Mouse (Mus musculus) myocyte (in vitro differentiated cells): Measurements from ENCODE around the gene Vps13c. TPM values are rescaled to one million over a fixed set of nuclear protein-coding genes. Genes with fewer than 3 reads are reported as not detected.

Experiments
- H3K27me3 ChIP-seq: one replicate; pipeline ENCODE4 v1.6.1; 2011; ENCODE audit not compliant: control insufficient read depth, insufficient read depth, insufficient read length
- H3K36me3 ChIP-seq: one replicate; pipeline ENCODE4 v1.6.1; 2011; ENCODE audit not compliant: control insufficient read depth, insufficient read depth
- H3K4me2 ChIP-seq: one replicate; pipeline ENCODE4 v1.6.1; 2011; ENCODE audit warnings: low read depth, control low read depth
- H3K4me3 ChIP-seq: one replicate; pipeline ENCODE4 v1.5.1; 2011; ENCODE audit warnings: mild to moderate bottlenecking, control low read depth, moderate library complexity
- H3K79me2 ChIP-seq: one replicate; pipeline ENCODE4 v1.6.1; 2011; ENCODE audit not compliant: control insufficient read depth, insufficient read depth
- H3ac ChIP-seq: one replicate; pipeline ENCODE4 v1.6.1; 2011; ENCODE audit not compliant: control insufficient read depth, insufficient read length
- CEBPB ChIP-seq: IDR thresholded peaks from 2 replicates; pipeline ENCODE4 v1.6.1; 2011; ENCODE audit warnings: mild to moderate bottlenecking, moderate library complexity; ENCODE audit not compliant: poor library complexity, insufficient read depth, severe bottlenecking
- E2F4 ChIP-seq: IDR thresholded peaks from one replicate; pipeline ENCODE4 v1.6.1; 2011; ENCODE audit warnings: mild to moderate bottlenecking, control low read depth, moderate library complexity; ENCODE audit not compliant: insufficient read depth
- MAX ChIP-seq: IDR thresholded peaks from one replicate; pipeline ENCODE4 v1.6.1; 2011; ENCODE audit warnings: low read depth, mild to moderate bottlenecking, control low read depth
- MYOD1 ChIP-seq, 3 experiments: IDR thresholded peaks; one replicate each; pipeline ENCODE4 v1.6.1; 2011; ENCODE audit warnings: control low read depth in 2 of 3, low read depth in 2 of 3, mild to moderate bottlenecking in 2 of 3, moderate library complexity in 1 of 3; ENCODE audit not compliant: insufficient read length in 2 of 3, control insufficient read depth in 1 of 3
- MYOG ChIP-seq, 3 experiments: IDR thresholded peaks; one replicate each; pipeline ENCODE4 v1.6.1; 2011; ENCODE audit warnings: control low read depth in 2 of 3, low read depth in 2 of 3, mild to moderate bottlenecking in 2 of 3; ENCODE audit not compliant: insufficient read length in 2 of 3, control insufficient read depth in 1 of 3, insufficient read depth in 1 of 3
- POLR2A ChIP-seq: IDR thresholded peaks from one replicate; pipeline ENCODE4 v1.6.1; 2011; ENCODE audit warnings: low read depth, mild to moderate bottlenecking, control low read depth, moderate library complexity; ENCODE audit not compliant: insufficient read length
- POLR2AphosphoS2 ChIP-seq: IDR thresholded peaks from one replicate; pipeline ENCODE4 v1.6.1; 2011; ENCODE audit warnings: low read depth, control low read depth; ENCODE audit not compliant: insufficient read length
- REST ChIP-seq: IDR thresholded peaks from one replicate; pipeline ENCODE4 v1.6.1; 2011; ENCODE audit warnings: mild to moderate bottlenecking, control low read depth, moderate library complexity; ENCODE audit not compliant: insufficient read depth, insufficient read length
- SRF ChIP-seq: IDR thresholded peaks from one replicate; pipeline ENCODE4 v1.6.1; 2011; ENCODE audit warnings: low read depth; ENCODE audit not compliant: control insufficient read depth, insufficient read length
- TCF12 ChIP-seq: IDR thresholded peaks from one replicate; pipeline ENCODE4 v1.6.1; 2011; ENCODE audit warnings: mild to moderate bottlenecking, control low read depth; ENCODE audit not compliant: poor library complexity, insufficient read depth, severe bottlenecking
- TCF3 ChIP-seq: IDR thresholded peaks from one replicate; pipeline ENCODE4 v1.6.1; 2011; ENCODE audit warnings: low read depth, control low read depth; ENCODE audit not compliant: insufficient read length
- USF1 ChIP-seq: IDR thresholded peaks from one replicate; pipeline ENCODE4 v1.6.1; 2011; ENCODE audit warnings: low read depth, mild to moderate bottlenecking, control low read depth, moderate library complexity
- polyA plus RNA-seq: library from polyadenylated mRNA; unstranded; fragments of >200 nt; fragmentation: generic; extraction: Trizol; gene quantifications from one replicate; pipeline ENCODE4 v1.2.1, GENCODE M21; 2012; ENCODE audit warnings: missing spikeins

The Vps13c gene
- polyA plus RNA-seq, 1 experiment = 7.3 TPM

GRCm38 (mm10) chr9:67842797-67843196, 2.6 kb downstream of the Vps13c start:
- H3K79me2 ChIP-seq = no peaks in the 10 kb centered on the region
- no peaks in the 10 kb centered on the region for H3K36me3 ChIP-seq
- H3K27me3 ChIP-seq = no peaks in the 10 kb centered on the region
- H3K4me3 ChIP-seq = no peak overlapping the region
- H3K4me2 ChIP-seq = no peak overlapping the region
- H3ac ChIP-seq = no peak overlapping the region
- TF ChIP-seq TCF12 = no peak
- TF ChIP-seq USF1 = no peak

- H3K27me3 ChIP-seq = no peaks in the 10 kb centered on the region
- no peak for TF ChIP-seq SRF
- TF ChIP-seq POLR2A = no peak
- no peak for TF ChIP-seq POLR2AphosphoS2
- TF ChIP-seq MYOD1 (IDR thresholded peaks at IDR 0.05; ENCODE audit: control insufficient read depth in 1 of 3, insufficient read length in 2 of 3, low read depth in 2 of 3) = no peak
- TF ChIP-seq USF1 = no peak
- TF ChIP-seq E2F4 = no peak
- no peak for TF ChIP-seq CEBPB
- H3ac ChIP-seq = no peak overlapping the region
- no peak overlapping the region for H3K4me2 ChIP-seq
- no peak overlapping the region for H3K4me3 ChIP-seq
- H3K36me3 ChIP-seq = no peaks in the 10 kb centered on the region
- no peaks in the 10 kb centered on the region for H3K79me2 ChIP-seq
Measured at GRCm38 (mm10) chr9:67845012-67845411, 4.8 kb downstream of the Vps13c start.

- H3ac ChIP-seq = no peak overlapping the region
Measured at GRCm38 (mm10) chr9:67845648-67846047, 5.5 kb downstream of the Vps13c start.

GRCm38 (mm10) chr9:67846089-67846488, 5.9 kb downstream of the Vps13c start:
- Histone ChIP-seq H3ac (no peak overlapping the region), H3K27me3 (no peaks in the 10 kb centered on the region), H3K79me2 (no peaks in the 10 kb centered on the region), H3K36me3 (no peaks in the 10 kb centered on the region), H3K4me3 (no peak overlapping the region), H3K4me2 (no peak overlapping the region)
- TF ChIP-seq MAX = no peak
- no peak for TF ChIP-seq TCF3
- TF ChIP-seq CEBPB = no peak
- TF ChIP-seq TCF12 = no peak
- TF ChIP-seq MYOD1 (IDR thresholded peaks at IDR 0.05; ENCODE audit: control insufficient read depth in 1 of 3, insufficient read length in 2 of 3, low read depth in 2 of 3) = no peak
- TF ChIP-seq USF1 = no peak
- no peak for TF ChIP-seq E2F4
- no peak for TF ChIP-seq MYOG (IDR thresholded peaks at IDR 0.05; ENCODE audit: control insufficient read depth in 1 of 3, insufficient read depth in 1 of 3, insufficient read length in 2 of 3, low read depth in 2 of 3)
- TF ChIP-seq POLR2A = no peak
- TF ChIP-seq POLR2AphosphoS2 = no peak
- no peak for TF ChIP-seq SRF
- no peak for TF ChIP-seq REST

More at GRCm38 (mm10) chr9:67845648-67846047, 5.5 kb downstream of the Vps13c start:
- no peaks in the 10 kb centered on the region for H3K27me3 ChIP-seq
- H3K36me3 ChIP-seq = no peaks in the 10 kb centered on the region
- H3K4me2 ChIP-seq = no peak overlapping the region
- no peak overlapping the region for H3K4me3 ChIP-seq
- TF ChIP-seq POLR2A = no peak
- TF ChIP-seq TCF3 = no peak
- TF ChIP-seq SRF = no peak
- no peak for TF ChIP-seq CEBPB
- TF ChIP-seq REST = no peak
- TF ChIP-seq POLR2AphosphoS2 = no peak
- no peak for TF ChIP-seq TCF12
- TF ChIP-seq MYOD1 (IDR thresholded peaks at IDR 0.05; ENCODE audit: control insufficient read depth in 1 of 3, insufficient read length in 2 of 3, low read depth in 2 of 3) = no peak
- TF ChIP-seq MAX = no peak
- TF ChIP-seq E2F4 = no peak
- no peak for TF ChIP-seq USF1
- TF ChIP-seq MYOG (IDR thresholded peaks at IDR 0.05; ENCODE audit: control insufficient read depth in 1 of 3, insufficient read depth in 1 of 3, insufficient read length in 2 of 3, low read depth in 2 of 3) = no peak
- no peaks in the 10 kb centered on the region for H3K79me2 ChIP-seq

GRCm38 (mm10) chr9:67847606-67848005, 7.4 kb downstream of the Vps13c start:
- Histone ChIP-seq H3ac (no peak overlapping the region), H3K27me3 (no peaks in the 10 kb centered on the region), H3K79me2 (no peaks in the 10 kb centered on the region), H3K4me3 (no peak overlapping the region), H3K36me3 (no peaks in the 10 kb centered on the region), H3K4me2 (no peak overlapping the region)
- TF ChIP-seq TCF12 (no peak), POLR2AphosphoS2 (no peak), E2F4 (no peak), MYOG (IDR thresholded peaks at IDR 0.05; ENCODE audit: control insufficient read depth in 1 of 3, insufficient read depth in 1 of 3, insufficient read length in 2 of 3, low read depth in 2 of 3) (no peak), REST (no peak), SRF (no peak), CEBPB (no peak)
